Mouse (Mus musculus) midbrain, embryonic 15.5 days (tissue): ENCODE data around the gene Aurka. TPM values are rescaled to one million over a fixed set of nuclear protein-coding genes. Genes with fewer than 3 reads are reported as not detected.

Experiments used
- ATAC-seq: fragments of 200-750 bp; cut with Nextera tagmentation; replicated peaks from 2 replicates; pipeline ENCODE4 v1.8.0; 2017; ENCODE audit warnings: moderate TSS enrichment
- H3K27ac ChIP-seq: fragments of 300-500 bp; sonication (generic); 2 replicates; pipeline ENCODE4 v1.5.1; 2015; ENCODE audit warnings: mild to moderate bottlenecking, inconsistent platforms
- H3K27me3 ChIP-seq: fragments of 300-500 bp; sonication (generic); replicated peaks from 2 replicates; pipeline ENCODE4 v1.6.1; 2015; ENCODE audit warnings: inconsistent platforms
- H3K36me3 ChIP-seq: fragments of 300-500 bp; sonication (generic); replicated peaks from 2 replicates; pipeline ENCODE4 v1.6.1; 2015; ENCODE audit warnings: inconsistent platforms
- H3K4me1 ChIP-seq: fragments of 300-500 bp; sonication (generic); 2 replicates; pipeline ENCODE4 v1.6.1; 2015; ENCODE audit warnings: inconsistent platforms
- H3K4me2 ChIP-seq: fragments of 300-500 bp; sonication (generic); 2 replicates; pipeline ENCODE4 v1.6.1; 2015; ENCODE audit warnings: inconsistent platforms, mild to moderate bottlenecking, moderate library complexity
- H3K4me3 ChIP-seq: fragments of 300-500 bp; sonication (generic); 2 replicates; pipeline ENCODE4 v1.5.1; 2015; ENCODE audit warnings: mild to moderate bottlenecking, inconsistent platforms
- H3K9ac ChIP-seq: fragments of 300-500 bp; sonication (generic); 2 replicates; pipeline ENCODE4 v1.6.1; 2015; ENCODE audit warnings: mild to moderate bottlenecking, inconsistent platforms
- H3K9me3 ChIP-seq: fragments of 300-500 bp; sonication (generic); 2 replicates; pipeline ENCODE4 v1.6.1; 2016; ENCODE audit warnings: inconsistent platforms
- WGBS: fragments of 180-500 bp; shearing (Covaris S2); methylation state at CpG from one replicate; pipeline ENCODE4 v1.1.7; 2015; ENCODE audit warnings: mixed read lengths; 5-methylcytosine and 5-hydroxymethylcytosine counted together
- polyA plus RNA-seq: library from polyadenylated mRNA; unstranded; fragments of >200 nt; fragmentation: Nextera tagmentation; extraction: Ambion mirVana; gene quantifications from 2 replicates; pipeline ENCODE4 v1.2.1, GENCODE M21; 2015

Aurka gene
- polyA plus RNA-seq, 1 experiment from 2014 or later: 15.4 TPM

GRCm38 (mm10) chr2:172345258-172345738 is 25.0 kb downstream of the Aurka start, which contains the start of gene Fam210b:
TSS of gene Fam210b (plus strand) at chr2:172345565.
- Histone ChIP-seq H3K4me1 (peaks cover 22% of the 10 kb centered on the region), H3K27ac (peak within 1 kb of the TSS; percentile 55), H3K4me3 (peak within 1 kb of the TSS; percentile 58), H3K9ac (peak within 1 kb of the TSS; percentile 67), H3K4me2 (peak within 1 kb of the TSS; percentile 97), H3K9me3 (no peaks in the 10 kb centered on the region), H3K27me3 (no peaks in the 10 kb centered on the region), H3K36me3 (no peaks in the 10 kb centered on the region)
- WGBS: under 1% methylated on average over 35 of the region's 35 CpGs
- peak; percentile 94 for ATAC-seq

- peaks cover 22% of the 10 kb centered on the region for H3K4me1 ChIP-seq
- peak overlapping the region; percentile 50 for H3K27ac ChIP-seq
- peak overlapping the region; percentile 97 for H3K4me2 ChIP-seq
- no peaks in the 10 kb centered on the region for H3K9me3 ChIP-seq
- no peaks in the 10 kb centered on the region for H3K36me3 ChIP-seq
- H3K9ac ChIP-seq: no peak overlapping the region
- 37% methylated on average over 5 of the region's 5 CpGs for WGBS
- H3K27me3 ChIP-seq: no peaks in the 10 kb centered on the region
- H3K4me3 ChIP-seq: peak overlapping the region; percentile 58; the same call in 1 of the 2 replicates
- peak; percentile 1; the same call in 1 of the 2 replicates for ATAC-seq
Measured at GRCm38 (mm10) chr2:172344669-172345068, 25.7 kb downstream of the Aurka start.

GRCm38 (mm10) chr2:172343751-172344150 is 26.6 kb downstream of the Aurka start:
- ATAC-seq: no peak

GRCm38 (mm10) chr2:172341606-172342005 is 28.7 kb downstream of the Aurka start:
- Histone ChIP-seq H3K9me3 (no peaks in the 10 kb centered on the region), H3K36me3 (no peaks in the 10 kb centered on the region), H3K4me1 (peaks cover 18% of the 10 kb centered on the region), H3K9ac (no peak overlapping the region), H3K4me3 (no peak overlapping the region), H3K4me2 (no peak overlapping the region), H3K27ac (no peak overlapping the region), H3K27me3 (no peaks in the 10 kb centered on the region)
- WGBS: 30% methylated on average over 5 of the region's 5 CpGs
- no peak for ATAC-seq

More at GRCm38 (mm10) chr2:172343751-172344150, 26.6 kb downstream of the Aurka start:
- H3K4me1 ChIP-seq: peaks cover 22% of the 10 kb centered on the region
- no peaks in the 10 kb centered on the region for H3K27me3 ChIP-seq
- H3K27ac ChIP-seq: no peak overlapping the region
- H3K4me3 ChIP-seq: no peak overlapping the region
- WGBS: 90% methylated on average over 7 of the region's 7 CpGs
- no peak overlapping the region for H3K9ac ChIP-seq
- H3K4me2 ChIP-seq: no peak overlapping the region
- H3K36me3 ChIP-seq: no peaks in the 10 kb centered on the region
- no peaks in the 10 kb centered on the region for H3K9me3 ChIP-seq

- Histone ChIP-seq H3K27ac (no peak overlapping the region), H3K9ac (no peak overlapping the region), H3K27me3 (no peaks in the 10 kb centered on the region), H3K9me3 (no peaks in the 10 kb centered on the region), H3K4me1 (peaks cover 15% of the 10 kb centered on the region; the same call in 1 of the 2 replicates), H3K4me2 (no peak overlapping the region), H3K4me3 (no peak overlapping the region), H3K36me3 (no peaks in the 10 kb centered on the region)
- no peak for ATAC-seq
- WGBS: 18% methylated on average over 3 of the region's 3 CpGs
Measured at GRCm38 (mm10) chr2:172340936-172341335, 29.4 kb downstream of the Aurka start.

- ATAC-seq: peak; percentile 76
- no peak overlapping the region for H3K4me2 ChIP-seq
- WGBS: 65% methylated on average over 19 of the region's 19 CpGs
- H3K4me3 ChIP-seq: no peak overlapping the region
- H3K27ac ChIP-seq: peak overlapping the region; percentile 74
- peaks cover 11% of the 10 kb centered on the region; the same call in 1 of the 2 replicates for H3K4me1 ChIP-seq
- no peak overlapping the region for H3K9ac ChIP-seq
- H3K36me3 ChIP-seq: no peaks in the 10 kb centered on the region
- no peaks in the 10 kb centered on the region for H3K9me3 ChIP-seq
- no peaks in the 10 kb centered on the region for H3K27me3 ChIP-seq
Measured at GRCm38 (mm10) chr2:172338206-172338942, 32.0 kb downstream of the Aurka start.

- Histone ChIP-seq H3K9ac (0 out of 2 replicates have a peak overlapping the region, but pooled peaks have one; percentile 11), H3K4me3 (0 out of 2 replicates have a peak overlapping the region, but pooled peaks have one; percentile 8), H3K4me2 (peak overlapping the region; percentile 40), H3K4me1 (peaks cover 3% of the 10 kb centered on the region; the same call in 1 of the 2 replicates), H3K27ac (no peak overlapping the region), H3K36me3 (no peaks in the 10 kb centered on the region), H3K9me3 (no peaks in the 10 kb centered on the region), H3K27me3 (peaks cover 2% of the 10 kb centered on the region)
- ATAC-seq: peak; percentile 90
- 3% methylated on average over 13 of the region's 13 CpGs for WGBS
Measured at GRCm38 (mm10) chr2:172329179-172329578, 41.2 kb downstream of the Aurka start.

- ATAC-seq: 0 out of 2 replicates have a peak, but pooled peaks have one; percentile 9
- WGBS: 32% methylated on average over 8 of the region's 8 CpGs
- H3K9ac ChIP-seq: no peak overlapping the region
Measured at GRCm38 (mm10) chr2:172328248-172328647, 42.1 kb downstream of the Aurka start.

GRCm38 (mm10) chr2:172320878-172321277 is 49.5 kb downstream of the Aurka start:
- ATAC-seq: no peak
- 26% methylated on average over 9 of the region's 9 CpGs for WGBS
- Histone ChIP-seq H3K27me3 (no peaks in the 10 kb centered on the region), H3K4me2 (no peak overlapping the region), H3K4me3 (no peak overlapping the region), H3K9ac (no peak overlapping the region), H3K4me1 (no peaks in the 10 kb centered on the region), H3K36me3 (no peaks in the 10 kb centered on the region), H3K27ac (no peak overlapping the region), H3K9me3 (no peaks in the 10 kb centered on the region)

More at GRCm38 (mm10) chr2:172328248-172328647, 42.1 kb downstream of the Aurka start:
- H3K9me3 ChIP-seq: no peaks in the 10 kb centered on the region
- no peaks in the 10 kb centered on the region for H3K36me3 ChIP-seq
- H3K4me3 ChIP-seq: no peak overlapping the region
- H3K27ac ChIP-seq: no peak overlapping the region
- peaks cover 3% of the 10 kb centered on the region; the same call in 1 of the 2 replicates for H3K4me1 ChIP-seq
- no peak overlapping the region for H3K4me2 ChIP-seq
- peaks cover 2% of the 10 kb centered on the region for H3K27me3 ChIP-seq

GRCm38 (mm10) chr2:172311731-172312130 is 58.6 kb downstream of the Aurka start:
- no peaks in the 10 kb centered on the region for H3K27me3 ChIP-seq
- no peak overlapping the region for H3K4me3 ChIP-seq
- H3K4me2 ChIP-seq: no peak overlapping the region
- 82% methylated on average over 9 of the region's 9 CpGs for WGBS
- H3K36me3 ChIP-seq: no peaks in the 10 kb centered on the region
- H3K9ac ChIP-seq: no peak overlapping the region
- no peaks in the 10 kb centered on the region for H3K4me1 ChIP-seq
- ATAC-seq: no peak
- no peaks in the 10 kb centered on the region for H3K9me3 ChIP-seq
- no peak overlapping the region for H3K27ac ChIP-seq

GRCm38 (mm10) chr2:172306544-172306943 is 63.8 kb downstream of the Aurka start:
- Histone ChIP-seq H3K4me2 (no peak overlapping the region), H3K4me1 (peaks cover 3% of the 10 kb centered on the region; the same call in 1 of the 2 replicates), H3K27ac (no peak overlapping the region), H3K9ac (no peak overlapping the region), H3K36me3 (no peaks in the 10 kb centered on the region), H3K27me3 (no peaks in the 10 kb centered on the region), H3K4me3 (no peak overlapping the region), H3K9me3 (no peaks in the 10 kb centered on the region)
- ATAC-seq: no peak
- 79% methylated on average over 4 of the region's 4 CpGs for WGBS
